Comparison of ENCODE assay signal across 21 mouse cellular contexts in the genomic region with DNA sequence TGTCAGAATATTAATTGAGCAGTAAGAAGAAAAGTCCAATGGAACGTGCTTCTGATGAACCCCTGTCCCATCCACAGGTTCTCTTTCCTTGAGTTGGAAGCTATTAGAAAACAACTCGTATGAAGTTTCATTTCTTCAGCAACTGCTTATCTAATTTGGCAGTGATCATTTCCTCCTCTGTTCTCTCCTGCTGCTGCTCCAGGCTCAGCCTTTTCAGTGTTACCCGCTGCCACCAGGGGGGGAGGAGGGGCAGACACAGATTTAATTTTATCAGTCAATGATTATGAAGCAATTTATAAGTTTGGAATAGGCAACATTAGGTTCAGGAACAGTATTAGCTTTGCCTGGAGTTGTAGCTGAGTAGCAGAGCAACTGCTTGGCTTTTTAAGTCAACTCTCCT.
DNase-seq lines count a peak whose midpoint lies in the region; ATAC-seq and TF ChIP-seq lines count a peak whose summit lies in the region.
"Had no signal": no experiment of that assay in that cellular context is flagged by ENCODE, and none has a peak within 500 bp of the region (broad histone marks: within the 10 kb centered on the region; RNA-seq: fewer than 3 reads in every experiment).

No protein-coding gene starts in this region.

- H3K36me3 ChIP-seq in heart, embryonic 13.5 days = peaks cover 8% of the 10 kb centered on the region
- peaks cover 3% of the 10 kb centered on the region for H3K36me3 ChIP-seq in liver, adult 2 months (ENCODE audit: control insufficient read depth, insufficient read depth, low read length)
- H3K36me3 ChIP-seq in liver, embryonic 11.5 days (ENCODE audit: control insufficient read depth, insufficient read depth, low read length) = peaks cover 3% of the 10 kb centered on the region; the same call in 1 of the 2 replicates
- H3K36me3 ChIP-seq in MEL (ENCODE audit: control insufficient read depth in 1 of 2, insufficient read depth in 2 of 2, low read length in 2 of 2) = peaks cover 20 to 24% of the 10 kb centered on the region in 2 experiments
- H3K36me3 ChIP-seq: heart, embryonic 15.5 days; hindbrain, embryonic 12.5 days had no signal

- no peaks in the 10 kb centered on the region for H3K27me3 ChIP-seq in heart, embryonic 13.5 days (replicated peaks)
- H3K27me3 ChIP-seq in liver, adult 2 months (ENCODE audit: control insufficient read depth, insufficient read depth, low read length) = no peaks in the 10 kb centered on the region
- no peaks in the 10 kb centered on the region for H3K27me3 ChIP-seq in liver, embryonic 11.5 days (replicated peaks; ENCODE audit: control insufficient read depth, insufficient read depth, low read length)
- H3K27me3 ChIP-seq in MEL (ENCODE audit: control insufficient read depth in 1 of 2, insufficient read depth in 2 of 2, low read length in 2 of 2) = no peaks in the 10 kb centered on the region
- H3K27me3 ChIP-seq: embryonic facial prominence, embryonic 13.5 days; forebrain, embryonic 13.5 days; heart, embryonic 15.5 days; hindbrain, embryonic 12.5 days; Patski had no signal

- peaks cover 19% of the 10 kb centered on the region for H3K4me1 ChIP-seq in heart, embryonic 13.5 days
- no peaks in the 10 kb centered on the region; the same call in 1 of the 2 replicates for H3K4me1 ChIP-seq in liver, adult 2 months (ENCODE audit: control insufficient read depth, insufficient read depth, low read length)
- H3K4me1 ChIP-seq in liver, embryonic 11.5 days (replicated peaks; ENCODE audit: control insufficient read depth, insufficient read depth, low read length) = no peaks in the 10 kb centered on the region
- H3K4me1 ChIP-seq in MEL (ENCODE audit: control insufficient read depth in 1 of 2, insufficient read depth in 2 of 2, low read length in 2 of 2) = peaks cover 5 to 13% of the 10 kb centered on the region in 2 experiments; a peak in 3 of 4 replicates
- H3K4me1 ChIP-seq: embryonic facial prominence, embryonic 13.5 days had no signal

- no peak for DNase-seq in heart, adult 9 months (ENCODE audit: low spot score in 2 of 2)
- no peak for DNase-seq in liver, adult 2 months (ENCODE audit: extremely low read depth, low read depth, low spot score)
- no peak for DNase-seq in liver, embryonic 11.5 days (ENCODE audit: low spot score)
- DNase-seq in MEL (ENCODE audit: low read depth, low spot score) = peak; percentile 36
- no peak for DNase-seq in kidney, adult 8-10 months
- DNase-seq: adrenal gland, postnatal 14 days; cerebellum, adult 11-12 months; cerebellum, adult 9-10 months; forebrain, postnatal 0 days; gastrocnemius, postnatal 14 days had no signal

- peak; percentile 21 to 28; a peak in 1 of 4 replicates for TF ChIP-seq EP300 in MEL (IDR thresholded peaks at IDR 0.05; ENCODE audit: low read depth in 1 of 2, low read length in 2 of 2)

- no peak for TF ChIP-seq POLR2A in liver, adult 2 months (IDR thresholded peaks at IDR 0.05; ENCODE audit: extremely low read depth, insufficient read depth, low read length)
- TF ChIP-seq POLR2A in MEL (IDR thresholded peaks at IDR 0.05; ENCODE audit: control insufficient read depth in 1 of 2, insufficient read depth in 1 of 2, low read depth in 1 of 2, low read length in 2 of 2, poor library complexity in 1 of 2) = no peak

- no peak overlapping the region for H3K4me3 ChIP-seq in heart, embryonic 13.5 days
- H3K4me3 ChIP-seq in liver, adult 2 months (ENCODE audit: insufficient read depth, low read depth, low read length) = no peak overlapping the region
- no peak overlapping the region for H3K4me3 ChIP-seq in liver, embryonic 11.5 days (ENCODE audit: low read depth, low read length)
- H3K4me3 ChIP-seq in MEL (ENCODE audit: control insufficient read depth in 1 of 2, insufficient read depth in 1 of 2, low read depth in 2 of 2, low read length in 2 of 2) = no peak overlapping the region
- H3K4me3 ChIP-seq: embryonic facial prominence, embryonic 13.5 days; forebrain, embryonic 13.5 days; heart, embryonic 10.5 days; heart, embryonic 15.5 days; hindbrain, embryonic 12.5 days had no signal

- TF ChIP-seq RAD21 in MEL (IDR thresholded peaks at IDR 0.05; ENCODE audit: low read depth, low read length) = no peak

- WGBS in heart, embryonic 13.5 days = 53% methylated on average over 3 of the region's 3 CpGs
- 60% methylated on average over 3 of the region's 3 CpGs for WGBS in liver, adult 2 months
- WGBS in liver, embryonic 11.5 days = 68% methylated on average over 3 of the region's 3 CpGs

- no peak overlapping the region for H3K9ac ChIP-seq in heart, embryonic 13.5 days
- H3K9ac ChIP-seq in liver, adult 2 months (ENCODE audit: low read depth, low read length) = no peak overlapping the region
- no peak overlapping the region for H3K9ac ChIP-seq in liver, embryonic 11.5 days (ENCODE audit: low read depth, low read length)
- no peak overlapping the region for H3K9ac ChIP-seq in MEL (ENCODE audit: control insufficient read depth, low read depth, low read length, poor library complexity, severe bottlenecking)
- H3K9ac ChIP-seq: embryonic facial prominence, embryonic 13.5 days; forebrain, embryonic 13.5 days; forebrain, postnatal 0 days; heart, embryonic 15.5 days; hindbrain, embryonic 12.5 days had no signal

- peak; percentile 28; the same call in 1 of the 2 replicates for TF ChIP-seq CTCF in liver, adult 2 months (IDR thresholded peaks at IDR 0.05; ENCODE audit: low read depth, low read length)
- TF ChIP-seq CTCF in MEL (IDR thresholded peaks at IDR 0.05 in 2 of 3, conservative IDR thresholded peaks at IDR 0.05 in 1 of 3; ENCODE audit: control insufficient read depth in 1 of 3, insufficient read depth in 1 of 3, low read depth in 2 of 3, low read length in 3 of 3, poor library complexity in 1 of 3, severe bottlenecking in 1 of 3) = peak in 1 of 3 experiments; percentile 10; a peak in 1 of 6 replicates

- H3K27ac ChIP-seq in heart, embryonic 13.5 days (replicated peaks) = peak overlapping the region; percentile 20; the same call in 1 of the 2 replicates
- no peak overlapping the region for H3K27ac ChIP-seq in liver, adult 2 months (replicated peaks; ENCODE audit: insufficient read depth, low read depth, low read length)
- H3K27ac ChIP-seq in liver, embryonic 11.5 days (ENCODE audit: low read depth, low read length) = no peak overlapping the region
- H3K27ac ChIP-seq in MEL (ENCODE audit: control insufficient read depth, low read depth, low read length) = no peak overlapping the region
- H3K27ac ChIP-seq: embryonic facial prominence, embryonic 13.5 days; forebrain, embryonic 13.5 days; heart, embryonic 10.5 days; heart, embryonic 15.5 days; hindbrain, embryonic 12.5 days had no signal

- no peaks in the 10 kb centered on the region; the same call in 1 of the 2 replicates for H3K9me3 ChIP-seq in heart, embryonic 13.5 days
- H3K9me3 ChIP-seq in liver, embryonic 11.5 days (ENCODE audit: control insufficient read depth, low read length) = no peaks in the 10 kb centered on the region
- H3K9me3 ChIP-seq in MEL (replicated peaks; ENCODE audit: insufficient read depth, low read length) = no peaks in the 10 kb centered on the region
- H3K9me3 ChIP-seq: embryonic facial prominence, embryonic 13.5 days; forebrain, embryonic 13.5 days; G1E; heart, embryonic 10.5 days; heart, embryonic 15.5 days; hindbrain, embryonic 12.5 days had no signal

- no peak for ATAC-seq in heart, embryonic 13.5 days (ENCODE audit: extremely low read depth, insufficient number of reproducible peaks, low FRiP score, low TSS enrichment)
- ATAC-seq in liver, embryonic 11.5 days (replicated peaks; ENCODE audit: low FRiP score) = no peak
- peak; percentile 54 for ATAC-seq in megakaryocyte progenitor cell, adult 5-6 weeks (replicated peaks; ENCODE audit: poor library complexity)
- ATAC-seq: activated CD4-positive, CD25-positive, alpha-beta regulatory T cell, adult 4 months; forebrain, embryonic 13.5 days; forebrain, postnatal 0 days; hindbrain, embryonic 16.5 days; Patski had no signal

- no peak overlapping the region for H3K4me2 ChIP-seq in heart, embryonic 13.5 days
- H3K4me2 ChIP-seq in liver, embryonic 11.5 days = no peak overlapping the region
- H3K4me2 ChIP-seq: embryonic facial prominence, embryonic 13.5 days; forebrain, embryonic 13.5 days; heart, embryonic 15.5 days; hindbrain, embryonic 12.5 days had no signal

- no peaks in the 10 kb centered on the region; the same call in 1 of the 2 replicates for H3K79me2 ChIP-seq in liver, adult 2 months (ENCODE audit: control insufficient read depth, insufficient read depth, low read length)
- H3K79me2 ChIP-seq in MEL (ENCODE audit: control insufficient read depth, insufficient read depth, low read length, poor library complexity) = no peaks in the 10 kb centered on the region

TF ChIP-seq in MEL, 35 proteins besides CTCF, POLR2A, EP300 and RAD21:
- no peak for TF ChIP-seq ELF1 (IDR thresholded peaks at IDR 0.05; ENCODE audit: low read depth, low read length)
- peak; percentile 47; the same call in 1 of the 2 replicates for TF ChIP-seq GATA1 (IDR thresholded peaks at IDR 0.05; ENCODE audit: low read depth, low read length)
- peak; percentile 73 for TF ChIP-seq RCOR1 (IDR thresholded peaks at IDR 0.05; ENCODE audit: low read depth, low read length)
